Mouse (Mus musculus): ENCODE results near the gene Inka1.
A peak's percentile ranks its signal among the peaks of the same experiment; 100 is the strongest.

DNA sequence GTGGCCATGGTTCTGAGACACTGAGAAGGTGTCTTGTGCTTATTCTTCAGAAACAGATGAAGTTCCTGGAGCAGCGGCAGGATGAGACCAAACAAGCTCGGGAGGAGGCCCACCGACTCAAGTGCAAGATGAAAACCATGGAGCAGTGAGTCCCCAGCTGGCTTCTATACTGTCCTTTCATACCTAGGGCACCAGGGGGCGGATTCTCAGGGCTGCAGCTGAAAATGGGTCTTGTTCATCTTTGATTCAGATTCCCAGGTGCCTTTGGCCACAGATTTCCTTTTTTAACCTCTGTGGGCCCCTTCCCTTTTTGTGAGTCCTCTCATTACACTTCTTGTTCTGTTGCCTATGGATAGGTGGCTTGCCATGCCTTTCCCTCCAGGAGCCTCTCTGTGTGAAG is 24.8 kb downstream of the Inka1 start:
- TF ChIP-seq EP300 (IDR thresholded peaks at IDR 0.05; ENCODE audit: insufficient read depth, low read depth, low read length), result no peak
- TF ChIP-seq POLR2A (IDR thresholded peaks at IDR 0.05; ENCODE audit: insufficient read depth, low read depth, low read length), result no peak
- TF ChIP-seq CTCF (IDR thresholded peaks at IDR 0.05), result peak; percentile 31

Data from heart, adult 2 months (tissue).